Mouse (Mus musculus) MN1 (cell line): ENCODE data around the gene Mboat2.

Experiments used
- DNase-seq: peaks from one replicate; pipeline ENCODE4 v3.0.0-alpha.2; 2016; ENCODE audit warnings: low spot score

Gene Mboat2

GRCm38 (mm10) chr12:25011733-25012367 lies 181.2 kb downstream of the Mboat2 start:
- DNase-seq, result no peak

GRCm38 (mm10) chr12:25012555-25013540 lies 182.2 kb downstream of the Mboat2 start:
- DNase-seq, result peak; percentile 58
